Mouse (Mus musculus) cerebellum, adult 2 months (tissue): ENCODE measurements around the gene Col4a2. TPM values are rescaled to one million over a fixed set of nuclear protein-coding genes. Genes with fewer than 3 reads are reported as not detected.
"Not testable (repeated sequence)": the region's sequence is repeated elsewhere in the genome, so short reads cannot be mapped to it uniquely, and the experiment has no call there.

ENCODE experiments used
- DNase-seq, 2 experiments: peaks; one replicate each; pipeline ENCODE4 v3.0.0; 2021
- H3K27ac ChIP-seq: fragments of 200-500 bp; 2 replicates; pipeline ENCODE4 v1.5.1; 2012; ENCODE audit warnings: low read length, control low read depth, inconsistent platforms; ENCODE audit not compliant: insufficient read depth
- H3K27me3 ChIP-seq: fragments of 200-500 bp; 2 replicates; pipeline ENCODE4 v1.6.1; 2012; ENCODE audit warnings: inconsistent platforms, mild to moderate bottlenecking, low read length, moderate library complexity; ENCODE audit not compliant: control insufficient read depth, insufficient read depth
- H3K4me1 ChIP-seq: fragments of 200-500 bp; 2 replicates; pipeline ENCODE4 v1.6.1; 2011; ENCODE audit warnings: low read length; ENCODE audit not compliant: control insufficient read depth, insufficient read depth
- H3K4me3 ChIP-seq: fragments of 200-500 bp; replicated peaks from 2 replicates; pipeline ENCODE3; 2011; ENCODE audit warnings: mild to moderate bottlenecking, low read depth, low read length, control low read depth; ENCODE audit not compliant: insufficient read depth
- CTCF ChIP-seq: fragments of 200-500 bp; IDR thresholded peaks from 2 replicates; pipeline ENCODE4 v1.5.1; 2011; ENCODE audit warnings: low read depth, mild to moderate bottlenecking, control low read depth, low read length, moderate library complexity, borderline replicate concordance; ENCODE audit not compliant: insufficient read depth
- POLR2A ChIP-seq: fragments of 200-500 bp; IDR thresholded peaks from 2 replicates; pipeline ENCODE4 v1.6.1; 2011; ENCODE audit warnings: low read length, control low read depth, borderline replicate concordance; ENCODE audit not compliant: insufficient read depth
- WGBS: fragments of 180-500 bp; shearing (Covaris S2); methylation state at CpG from one replicate; pipeline ENCODE4 v1.1.7; 2018; 5-methylcytosine and 5-hydroxymethylcytosine counted together
- polyA plus RNA-seq: library from polyadenylated mRNA; depleted of rRNA; stranded (reverse); fragments of >200 nt; gene quantifications from 2 replicates; pipeline ENCODE4 v1.2.3, GENCODE M21; 2012

Col4a2 gene
- polyA plus RNA-seq, 1 experiment = 15.0 TPM

DNA sequence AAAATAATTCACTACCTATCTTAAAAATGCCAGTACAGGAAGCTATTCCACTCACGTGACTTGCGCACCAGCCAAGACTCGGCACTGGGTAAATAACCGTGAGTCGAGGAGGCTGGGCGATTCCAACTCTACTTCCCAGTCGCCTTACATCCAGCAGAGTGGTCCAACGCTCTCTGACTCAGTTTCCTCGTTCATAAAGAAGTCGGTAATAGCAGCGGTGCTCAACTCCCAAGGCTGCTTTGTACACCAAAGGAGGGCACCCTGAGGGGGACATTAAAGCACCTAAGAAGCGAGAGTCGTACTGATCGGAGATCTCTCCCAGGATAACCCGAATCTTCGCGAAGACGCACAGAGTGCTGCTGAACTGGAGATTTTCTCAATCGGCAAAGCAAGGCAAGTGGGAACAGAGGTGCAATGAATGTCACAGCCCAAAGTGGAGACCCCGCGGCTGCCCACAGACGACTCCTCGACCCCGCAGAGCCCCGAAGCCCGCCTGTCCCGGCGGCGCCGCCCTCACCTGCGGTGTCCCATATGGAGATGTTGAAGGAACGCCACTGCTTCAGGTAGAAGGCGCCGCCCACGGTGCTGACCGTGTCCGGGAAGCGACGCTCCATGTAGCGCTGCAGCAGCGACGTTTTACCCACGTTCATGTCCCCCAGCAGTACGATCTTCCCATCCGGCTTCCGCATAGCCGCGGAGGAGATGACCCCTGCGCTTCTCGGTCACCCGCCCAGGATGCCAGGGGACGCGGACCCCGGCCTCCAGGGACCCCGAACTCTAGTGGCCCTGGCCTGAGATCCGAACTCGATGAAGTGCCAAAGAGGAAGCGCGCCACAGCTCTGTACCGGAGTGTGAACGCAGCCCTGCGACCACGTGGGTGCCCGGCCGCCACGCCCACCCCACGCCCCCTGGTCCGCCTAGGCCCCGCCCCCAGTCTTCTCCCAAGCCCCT is 165.5 kb downstream of the Col4a2 start, which contains the start of gene Rab20:
Gene Rab20, minus strand, starts transcription at position 900 of the 951 bp plus-strand sequence.
- DNase-seq = peak in 1 of 2 experiments; percentile 19
- WGBS = under 1% methylated on average over 69 of the region's 69 CpGs

DNA sequence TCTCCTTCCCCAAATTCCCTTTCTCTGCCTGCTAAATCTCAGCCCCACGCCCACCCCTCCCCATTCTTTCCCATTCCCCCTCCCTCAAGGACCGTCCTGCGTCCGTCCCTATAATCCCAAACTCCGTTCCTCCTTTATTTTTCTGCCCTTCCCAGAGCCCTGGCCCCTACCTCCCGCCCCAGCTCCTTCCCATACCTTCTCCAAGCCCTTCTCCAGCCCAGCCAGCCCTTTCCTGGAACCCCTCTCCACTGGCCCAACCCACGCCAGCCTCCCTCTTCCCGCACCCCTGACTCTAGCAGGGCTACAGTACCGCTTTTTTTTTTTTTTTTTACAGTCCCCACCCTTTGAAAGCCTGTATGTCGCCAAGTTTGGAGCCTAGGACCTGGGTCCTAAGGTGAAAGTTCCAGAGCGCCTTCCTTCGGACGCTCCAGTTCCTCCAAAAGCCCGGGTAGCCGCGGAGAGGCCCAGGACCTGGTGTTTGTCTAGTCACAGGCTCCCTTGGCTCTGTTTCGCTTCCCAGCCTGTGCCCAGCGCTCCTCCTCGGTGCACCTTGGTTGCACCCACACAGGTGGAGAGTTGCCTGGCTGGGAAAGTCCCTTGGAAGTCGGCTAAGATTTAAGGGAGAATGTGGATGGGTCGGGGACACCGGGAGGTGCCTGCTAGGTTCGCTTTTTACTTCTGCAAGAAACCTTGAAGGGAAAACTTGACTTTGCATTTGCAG is 166.4 kb downstream of the Col4a2 start:
- H3K27ac ChIP-seq = no peak overlapping the region
- WGBS = 8% methylated on average over 23 of the region's 23 CpGs
- no peak for DNase-seq
- TF ChIP-seq CTCF = no peak
- TF ChIP-seq POLR2A = no peak
- H3K4me3 ChIP-seq = no peak overlapping the region
- H3K27me3 ChIP-seq = peaks cover 2% of the 10 kb centered on the region; the same call in 1 of the 2 replicates
- no peaks in the 10 kb centered on the region for H3K4me1 ChIP-seq

More for the DNA sequence above, 165.5 kb downstream of the Col4a2 start, which contains the start of gene Rab20:
- H3K4me3 ChIP-seq = peak within 1 kb of the TSS; percentile 30
- H3K27ac ChIP-seq = no peak within 1 kb of the TSS
- H3K4me1 ChIP-seq = no peaks in the 10 kb centered on the region
- peaks cover 2% of the 10 kb centered on the region; the same call in 1 of the 2 replicates for H3K27me3 ChIP-seq
- TF ChIP-seq POLR2A = no peak
- TF ChIP-seq CTCF = no peak

DNA sequence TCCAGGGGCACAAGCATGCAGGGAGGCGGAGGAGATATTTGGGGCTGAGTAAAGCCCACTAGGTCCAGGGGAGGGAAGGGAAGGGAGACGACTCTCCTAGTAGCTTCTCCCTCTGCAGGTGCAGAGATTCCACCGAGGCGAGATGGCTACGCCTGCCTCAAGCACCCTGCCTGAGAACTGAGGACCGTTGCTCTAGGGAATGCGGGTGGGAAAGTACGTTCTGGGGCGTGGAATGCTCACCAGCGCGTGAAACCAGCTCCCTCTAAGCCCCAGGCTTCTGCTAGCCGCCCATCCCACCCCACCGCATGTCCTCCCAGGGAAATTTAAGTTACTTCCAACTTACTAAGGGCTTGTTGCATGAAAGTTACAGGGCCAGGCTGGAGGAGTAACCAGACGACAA is 167.0 kb downstream of the Col4a2 start:
- no peak for TF ChIP-seq CTCF
- no peak for TF ChIP-seq POLR2A
- Histone ChIP-seq H3K4me1 (no peaks in the 10 kb centered on the region), H3K27me3 (peaks cover 2% of the 10 kb centered on the region; the same call in 1 of the 2 replicates), H3K27ac (no peak overlapping the region), H3K4me3 (no peak overlapping the region)
- DNase-seq = no peak
- 22% methylated on average over 14 of the region's 14 CpGs for WGBS

DNA sequence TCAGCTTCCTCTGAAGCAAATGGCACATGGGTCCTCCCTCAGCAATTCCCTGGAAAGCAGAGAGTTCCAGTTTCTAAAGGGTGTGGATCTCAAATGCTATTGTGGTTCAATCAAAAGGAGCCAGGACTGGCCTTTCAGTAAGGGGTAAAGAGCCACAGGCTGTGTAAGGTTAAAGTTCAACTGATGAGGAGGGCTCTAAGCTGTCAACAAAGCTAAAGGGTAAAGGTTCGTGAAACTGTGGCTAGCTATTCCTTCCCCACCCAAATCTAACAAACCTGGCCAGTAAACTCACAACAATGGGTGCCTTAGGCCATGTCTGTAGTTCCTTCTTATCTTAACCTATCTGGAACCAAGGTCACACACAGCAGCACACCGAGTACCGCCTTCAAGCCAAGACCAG is 169.3 kb downstream of the Col4a2 start:
- Histone ChIP-seq H3K4me3 (no peak overlapping the region), H3K27me3 (peaks cover 2% of the 10 kb centered on the region; the same call in 1 of the 2 replicates), H3K27ac (no peak overlapping the region), H3K4me1 (no peaks in the 10 kb centered on the region)
- 58% methylated on average over 3 of the region's 3 CpGs for WGBS
- TF ChIP-seq POLR2A (no peak), CTCF (no peak)
- DNase-seq = no peak

DNA sequence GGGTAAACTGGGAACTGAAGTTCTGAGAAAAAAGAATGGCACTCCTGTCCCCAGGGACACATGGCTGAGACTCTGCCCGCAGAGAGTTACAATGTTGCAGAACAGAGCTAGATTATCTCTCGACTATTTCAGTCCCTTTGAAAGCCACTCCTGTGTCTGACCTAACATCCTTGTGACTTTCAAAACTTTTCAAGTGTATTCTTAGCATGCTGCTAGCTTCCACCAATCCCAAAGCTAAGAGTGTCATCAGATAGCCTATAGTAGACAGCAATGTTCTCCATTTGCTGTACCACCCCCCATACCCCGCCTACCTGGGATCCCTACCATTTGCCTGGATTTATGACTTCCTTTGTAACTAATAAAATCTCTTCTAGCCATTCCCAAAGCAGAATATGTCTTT is 169.9 kb downstream of the Col4a2 start:
- Histone ChIP-seq H3K27me3 (peaks cover 2% of the 10 kb centered on the region; the same call in 1 of the 2 replicates), H3K4me3 (no peak overlapping the region), H3K4me1 (no peaks in the 10 kb centered on the region), H3K27ac (no peak overlapping the region)
- TF ChIP-seq POLR2A = no peak
- TF ChIP-seq CTCF = no peak
- WGBS = 75% methylated on average over 3 of the region's 3 CpGs
- DNase-seq = no peak

DNA sequence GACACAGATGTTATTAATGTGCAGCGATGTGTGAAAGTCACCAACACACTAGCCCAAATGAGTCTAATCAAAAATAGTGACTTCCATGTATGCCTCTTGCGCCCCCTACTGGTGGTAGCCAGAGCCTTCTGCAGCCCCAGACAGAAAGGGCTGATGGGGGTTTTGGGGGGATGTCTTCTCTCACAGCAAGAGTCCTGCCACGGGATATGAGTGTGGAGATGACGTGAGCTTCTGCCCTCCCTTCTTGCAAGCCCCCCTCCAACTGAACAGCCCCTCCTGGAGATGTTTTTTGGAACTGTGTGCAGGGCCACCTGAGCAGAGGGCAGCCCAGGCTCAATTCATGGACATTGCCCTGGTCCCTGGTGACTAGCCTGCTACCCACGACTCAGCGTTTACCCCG is 173.5 kb downstream of the Col4a2 start:
- TF ChIP-seq CTCF (peak; percentile 77), POLR2A (no peak)
- H3K27me3 ChIP-seq = no peaks in the 10 kb centered on the region
- H3K4me1 ChIP-seq = no peaks in the 10 kb centered on the region
- H3K27ac ChIP-seq = no peak overlapping the region
- H3K4me3 ChIP-seq = no peak overlapping the region
- peak; percentile 44 to 57 for DNase-seq
- WGBS = 19% methylated on average over 7 of the region's 7 CpGs

DNA sequence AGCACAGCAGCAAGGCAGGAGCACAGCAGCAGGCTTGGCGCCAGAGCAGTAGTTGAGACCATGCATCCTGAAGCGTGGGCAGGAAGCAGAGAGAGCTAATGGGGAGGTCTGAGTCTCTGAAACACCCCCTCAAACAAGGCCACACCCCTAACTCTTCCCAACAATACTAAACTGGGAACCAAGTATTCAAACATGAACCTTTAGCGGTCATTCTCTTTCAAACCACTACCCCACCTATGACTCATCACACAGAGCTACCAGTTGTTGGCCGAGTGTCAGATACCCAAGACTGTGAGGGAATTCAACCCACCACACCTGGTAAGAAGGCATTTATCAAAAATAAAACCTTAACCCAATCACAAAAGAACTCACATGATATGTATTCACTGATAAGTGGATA is 174.6 kb downstream of the Col4a2 start:
- Histone ChIP-seq H3K27ac (no peak overlapping the region), H3K4me3 (no peak overlapping the region), H3K27me3 (no peaks in the 10 kb centered on the region), H3K4me1 (no peaks in the 10 kb centered on the region)
- WGBS = 68% methylated on average over 4 of the region's 4 CpGs
- no peak for DNase-seq
- TF ChIP-seq CTCF (no peak), POLR2A (no peak)

DNA sequence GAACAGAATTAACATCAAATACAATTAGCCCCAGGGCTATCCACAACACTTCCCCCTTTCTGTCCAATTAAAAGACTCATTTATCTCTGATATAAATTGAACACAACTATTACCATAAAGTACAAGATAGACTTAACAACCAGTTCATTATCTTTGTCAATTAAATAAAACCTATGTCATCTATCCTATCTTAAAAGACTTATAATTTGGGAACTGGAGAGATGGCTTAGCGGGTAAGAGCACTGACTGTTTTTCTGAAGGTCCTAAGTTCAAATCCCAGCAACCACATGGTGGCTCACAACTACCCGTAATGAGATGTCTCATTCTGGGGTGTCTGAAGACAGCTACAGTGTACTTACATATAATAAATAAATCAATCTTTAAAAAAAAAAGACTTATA is 179.7 kb downstream of the Col4a2 start:
- 82% methylated on average over 2 of the region's 2 CpGs for WGBS
- DNase-seq, H3K4me3 ChIP-seq, H3K27ac ChIP-seq, H3K27me3 ChIP-seq, H3K4me1 ChIP-seq: not testable (repeated sequence)
